In the genomic region with DNA sequence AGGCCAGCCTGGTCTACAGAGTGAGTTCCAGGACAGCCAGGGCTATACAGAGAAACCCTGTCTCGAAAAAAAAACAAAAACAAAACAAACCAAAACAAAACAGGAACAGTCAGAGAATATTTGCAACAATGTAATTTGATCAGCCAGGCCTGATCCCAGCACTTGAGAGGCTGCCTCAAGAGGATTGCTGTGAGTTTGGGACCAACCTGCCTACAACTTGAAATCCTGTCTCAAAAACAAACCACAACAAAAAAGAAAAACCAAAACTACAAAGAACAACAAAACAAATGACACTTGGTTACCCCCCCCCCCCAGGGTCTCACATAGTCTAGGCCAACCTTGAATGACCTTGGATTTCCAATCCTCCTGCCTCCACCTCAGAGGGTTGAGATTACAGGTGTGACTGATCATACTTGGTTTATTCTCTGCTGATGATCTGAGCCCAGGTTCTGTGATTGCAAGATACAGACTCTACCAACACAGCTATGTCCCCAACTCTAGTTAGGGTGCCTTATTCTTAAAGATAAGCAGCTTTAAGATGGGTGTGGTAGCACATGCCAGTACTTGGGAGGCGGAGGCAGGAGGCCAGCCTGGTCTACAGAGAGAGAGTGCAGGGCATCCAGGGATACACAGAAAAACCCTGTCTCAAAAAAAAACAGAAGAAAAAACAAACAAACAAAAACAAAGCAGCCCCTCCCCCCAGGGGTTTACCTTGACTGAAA, we compare ENCODE assay signal across 9 mouse cellular contexts. TPM values are rescaled to one million over a fixed set of nuclear protein-coding genes. Genes with fewer than 3 reads are reported as not detected.
A peak's percentile ranks its signal among the peaks of the same experiment; 100 is the strongest.
DNase-seq lines count a peak whose midpoint lies in the region; ATAC-seq and TF ChIP-seq lines count a peak whose summit lies in the region.
"Had no signal": no experiment of that assay in that cellular context is flagged by ENCODE, and none has a peak within 500 bp of the region (broad histone marks: within the 10 kb centered on the region; RNA-seq: fewer than 3 reads in every experiment).

No protein-coding gene starts in this region.

- no peaks in the 10 kb centered on the region for H3K27me3 ChIP-seq in forebrain, embryonic 11.5 days (ENCODE audit: control insufficient read depth, insufficient read depth, low read length)
- no peaks in the 10 kb centered on the region for H3K27me3 ChIP-seq in forebrain, embryonic 10.5 days (ENCODE audit: poor library complexity, severe bottlenecking)
- H3K27me3 ChIP-seq in spleen, adult 2 months (ENCODE audit: control insufficient read depth, insufficient read depth, low read length): no peaks in the 10 kb centered on the region
- H3K27me3 ChIP-seq in small intestine, adult 2 months (ENCODE audit: control insufficient read depth, insufficient read depth, low read length): no peaks in the 10 kb centered on the region
- H3K27me3 ChIP-seq: hindbrain, embryonic 12.5 days had no signal

- DNase-seq in forebrain, embryonic 11.5 days (ENCODE audit: low spot score): peak; percentile 9
- DNase-seq in forebrain, embryonic 10.5 days (ENCODE audit: extremely low spot score, low spot score): no peak
- DNase-seq in spleen, adult 2 months (ENCODE audit: low read depth in 1 of 2, low spot score in 2 of 2): no peak
- no peak for DNase-seq in spleen, adult 18-20 months
- peak; percentile 42 for DNase-seq in liver
- no peak for DNase-seq in layer of hippocampus, postnatal 14 days (ENCODE audit: low spot score in 2 of 2)
- no peak for DNase-seq in testis, postnatal 10 days (ENCODE audit: low spot score)

- no peak for TF ChIP-seq CTCF in spleen, adult 2 months (IDR thresholded peaks at IDR 0.05; ENCODE audit: extremely low read depth, insufficient read depth, insufficient read length, insufficient replicate concordance)
- no peak for TF ChIP-seq CTCF in small intestine, adult 2 months (IDR thresholded peaks at IDR 0.05; ENCODE audit: extremely low read depth, insufficient read length, insufficient replicate concordance, low read depth, low read length)

- TF ChIP-seq POLR2A in spleen, adult 2 months (IDR thresholded peaks at IDR 0.05; ENCODE audit: low read depth, low read length): no peak
- TF ChIP-seq POLR2A in small intestine, adult 2 months (IDR thresholded peaks at IDR 0.05; ENCODE audit: low read depth, low read length): no peak

- H3K36me3 ChIP-seq in forebrain, embryonic 11.5 days (ENCODE audit: control insufficient read depth, insufficient read depth, low read length): no peaks in the 10 kb centered on the region
- H3K36me3 ChIP-seq in forebrain, embryonic 10.5 days (replicated peaks): no peaks in the 10 kb centered on the region
- no peaks in the 10 kb centered on the region for H3K36me3 ChIP-seq in spleen, adult 2 months (ENCODE audit: control insufficient read depth, insufficient read depth, low read length)
- no peaks in the 10 kb centered on the region for H3K36me3 ChIP-seq in small intestine, adult 2 months (ENCODE audit: control insufficient read depth, insufficient read depth, low read length)
- H3K36me3 ChIP-seq: hindbrain, embryonic 12.5 days had no signal

- WGBS in forebrain, embryonic 11.5 days: 81% methylated on average over 2 of the region's 2 CpGs
- 83% methylated on average over 2 of the region's 2 CpGs for WGBS in forebrain, embryonic 10.5 days
- 37% methylated on average over 2 of the region's 2 CpGs for WGBS in spleen, adult 2 months
- WGBS in small intestine, adult 2 months: 62% methylated on average over 2 of the region's 2 CpGs

- H3K27ac ChIP-seq in forebrain, embryonic 11.5 days (ENCODE audit: low read depth, low read length): no peak overlapping the region
- H3K27ac ChIP-seq in forebrain, embryonic 10.5 days: no peak overlapping the region
- peak overlapping the region; percentile 92 for H3K27ac ChIP-seq in spleen, adult 2 months (ENCODE audit: insufficient read depth, low read length)
- peak overlapping the region; percentile 89 for H3K27ac ChIP-seq in small intestine, adult 2 months (ENCODE audit: insufficient read depth, low read depth, low read length)
- H3K27ac ChIP-seq: hindbrain, embryonic 12.5 days had no signal

- H3K4me2 ChIP-seq in forebrain, embryonic 11.5 days (ENCODE audit: low read depth, low read length, severe bottlenecking): no peak overlapping the region
- H3K4me2 ChIP-seq: hindbrain, embryonic 12.5 days had no signal

- no peak for ATAC-seq in forebrain, embryonic 11.5 days (replicated peaks; ENCODE audit: low FRiP score)

- no peak overlapping the region for H3K4me3 ChIP-seq in forebrain, embryonic 11.5 days (ENCODE audit: low read depth, low read length)
- no peak overlapping the region for H3K4me3 ChIP-seq in forebrain, embryonic 10.5 days
- H3K4me3 ChIP-seq in spleen, adult 2 months (ENCODE audit: extremely low read depth, insufficient read depth, insufficient read length): no peak overlapping the region
- no peak overlapping the region for H3K4me3 ChIP-seq in small intestine, adult 2 months (ENCODE audit: low read depth, low read length)
- H3K4me3 ChIP-seq: hindbrain, embryonic 12.5 days had no signal

- no peaks in the 10 kb centered on the region for H3K4me1 ChIP-seq in forebrain, embryonic 11.5 days (replicated peaks; ENCODE audit: control insufficient read depth, insufficient read depth, low read length)
- peaks cover 26% of the 10 kb centered on the region for H3K4me1 ChIP-seq in forebrain, embryonic 10.5 days
- peaks cover 20% of the 10 kb centered on the region; the same call in 1 of the 2 replicates for H3K4me1 ChIP-seq in spleen, adult 2 months (ENCODE audit: control insufficient read depth, insufficient read depth, insufficient read length)
- H3K4me1 ChIP-seq in small intestine, adult 2 months (ENCODE audit: control insufficient read depth, insufficient read depth, insufficient read length, low read length): peaks cover 35% of the 10 kb centered on the region; the same call in 1 of the 2 replicates

- H3K9me3 ChIP-seq in forebrain, embryonic 11.5 days (ENCODE audit: control insufficient read depth, low read length): no peaks in the 10 kb centered on the region
- no peaks in the 10 kb centered on the region for H3K9me3 ChIP-seq in forebrain, embryonic 10.5 days
- H3K9me3 ChIP-seq: hindbrain, embryonic 12.5 days had no signal

- no peak overlapping the region for H3K9ac ChIP-seq in forebrain, embryonic 11.5 days (ENCODE audit: low read length)
- H3K9ac ChIP-seq: hindbrain, embryonic 12.5 days had no signal

RNA-seq across cellular contexts. Expression of gene Lbr, which starts 18.5 kb away (rescaled TPM):
- polyA plus RNA-seq in forebrain, embryonic 11.5 days (2014; fragmentation: Nextera tagmentation; extraction: Ambion mirVana): 199 and 211 TPM in 2 replicates
- 212 and 221 TPM in 2 replicates for polyA plus RNA-seq in forebrain, embryonic 10.5 days (2016; fragmentation: Nextera tagmentation; extraction: Ambion mirVana)
- polyA plus RNA-seq in spleen, adult 2 months (2012; rRNA removed): 48.8 and 50.5 TPM in 2 replicates
- 5.9 and 13.5 TPM in 2 replicates for polyA plus RNA-seq in small intestine, adult 2 months (2012; rRNA removed)
- total RNA-seq in layer of hippocampus, postnatal 14 days (2021): 10 to 100 TPM; 14.1 to 18.9 TPM

Comparison
In these comparisons a context has a peak if more than half of its experiments do, and no peak if none do; other contexts are left out.
1. DNase-seq: peak in forebrain, embryonic 11.5 days (single experiment) and liver (single experiment); none in forebrain, embryonic 10.5 days (single experiment), spleen, adult 2 months (0 of 2), spleen, adult 18-20 months (0 of 2), layer of hippocampus, postnatal 14 days (0 of 2) and testis, postnatal 10 days (single experiment).
2. H3K27ac ChIP-seq: peak in spleen, adult 2 months (single experiment) and small intestine, adult 2 months (single experiment); none in forebrain, embryonic 11.5 days (single experiment) and forebrain, embryonic 10.5 days (single experiment).